Mouse (Mus musculus) forebrain, embryonic 12.5 days (tissue): Measurements from ENCODE around the gene Mapk1. TPM values are rescaled to one million over a fixed set of nuclear protein-coding genes. Genes with fewer than 3 reads are reported as not detected.

ENCODE experiments used
- polyA plus RNA-seq: library from polyadenylated mRNA; unstranded; fragments of >200 nt; fragmentation: Nextera tagmentation; extraction: Ambion mirVana; gene quantifications from 2 replicates; pipeline ENCODE4 v1.2.1, GENCODE M21; 2016

The Mapk1 gene
- polyA plus RNA-seq, 1 experiment from 2014 or later: 167 TPM

Other genes with a start within 250 kb of the Mapk1 start
- 3.7 and 4.7 TPM in 2 replicates for gene Spag6l, start 153.9 kb upstream of the Mapk1 start, polyA plus RNA-seq
- gene Igll1, start 119.4 kb upstream of the Mapk1 start, polyA plus RNA-seq: 0.23 TPM in 1 of 2 replicates, not detected in the other
- 64.3 and 66.5 TPM in 2 replicates for gene Top3b, start 112.6 kb upstream of the Mapk1 start, polyA plus RNA-seq
- 2.1 and 2.9 TPM in 2 replicates for gene Vpreb1, start 112.5 kb upstream of the Mapk1 start, polyA plus RNA-seq
- 30.6 and 33.3 TPM in 2 replicates for gene Ppm1f, start 86.9 kb upstream of the Mapk1 start, polyA plus RNA-seq
- gene Ypel1, start 86.3 kb downstream of the Mapk1 start, polyA plus RNA-seq: 119 and 121 TPM in 2 replicates
- 149 and 160 TPM in 2 replicates for gene Ppil2, start 127.9 kb downstream of the Mapk1 start, polyA plus RNA-seq
- gene 2610318N02Rik, start 141.8 kb downstream of the Mapk1 start, polyA plus RNA-seq: 79.2 and 79.9 TPM in 2 replicates
- 63.8 and 66.3 TPM in 2 replicates for gene Sdf2l1, start 149.0 kb downstream of the Mapk1 start, polyA plus RNA-seq
- gene Ydjc, start 161.2 kb downstream of the Mapk1 start, polyA plus RNA-seq: 8.0 and 9.6 TPM in 2 replicates
- 0.63 and 0.65 TPM in 2 replicates for gene Ccdc116, start 163.8 kb downstream of the Mapk1 start, polyA plus RNA-seq
- 388 and 407 TPM in 2 replicates for gene Ube2l3, start 219.3 kb downstream of the Mapk1 start, polyA plus RNA-seq
- 1.9 and 2.1 TPM in 2 replicates for gene Rimbp3, start 225.2 kb downstream of the Mapk1 start, polyA plus RNA-seq